Comparison of ENCODE assay signal across 17 mouse cellular contexts in the genomic region with DNA sequence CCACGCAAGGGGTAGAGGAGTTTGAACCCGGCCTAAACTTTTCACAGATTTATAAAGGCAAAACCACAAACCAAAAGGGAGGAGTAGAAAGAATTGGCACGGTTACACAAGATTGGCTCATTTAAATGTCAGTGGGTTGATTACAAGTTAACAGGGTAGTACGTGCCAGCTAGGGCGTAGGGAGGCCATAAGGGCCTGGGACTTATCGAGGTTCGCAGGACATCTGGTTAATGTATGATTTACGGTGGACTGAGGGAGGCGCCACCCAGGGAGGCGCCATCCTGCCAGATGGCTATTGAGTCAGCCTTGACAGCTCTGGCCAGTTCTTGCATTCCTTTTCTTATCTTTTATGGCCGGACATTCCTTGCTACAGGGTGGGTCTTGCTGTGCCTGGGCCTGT. TPM values are rescaled to one million over a fixed set of nuclear protein-coding genes. Genes with fewer than 3 reads are reported as not detected.
DNase-seq lines count a peak whose midpoint lies in the region; ATAC-seq lines count a peak whose summit lies in the region.
"Had no signal": no experiment of that assay in that cellular context is flagged by ENCODE, and none has a peak within 500 bp of the region (broad histone marks: within the 10 kb centered on the region; RNA-seq: fewer than 3 reads in every experiment).

No protein-coding gene starts in this region.

- H3K36me3 ChIP-seq in midbrain, embryonic 11.5 days (ENCODE audit: control insufficient read depth, insufficient read depth, low read length), result no peaks in the 10 kb centered on the region
- H3K36me3 ChIP-seq: embryonic facial prominence, embryonic 10.5 days; hindbrain, embryonic 15.5 days; liver, embryonic 13.5 days; neural tube, embryonic 13.5 days had no signal

- H3K4me1 ChIP-seq in midbrain, embryonic 11.5 days (ENCODE audit: control insufficient read depth, insufficient read depth, low read length), result no peaks in the 10 kb centered on the region
- H3K4me1 ChIP-seq: embryonic facial prominence, embryonic 10.5 days; forebrain, embryonic 13.5 days; hindbrain, embryonic 15.5 days; liver, embryonic 13.5 days; neural tube, embryonic 13.5 days had no signal

- no peak overlapping the region for H3K4me2 ChIP-seq in midbrain, embryonic 11.5 days
- H3K4me2 ChIP-seq: forebrain, embryonic 13.5 days; hindbrain, embryonic 15.5 days; liver, embryonic 13.5 days; neural tube, embryonic 13.5 days had no signal

- DNase-seq in adrenal gland, adult (ENCODE audit: inconsistent age in 2 of 2, low spot score in 1 of 2), result peak; percentile 9 to 31
- DNase-seq in adrenal gland, postnatal 4 days (ENCODE audit: low spot score in 2 of 2), result no peak
- DNase-seq in urinary bladder, adult 18-20 months (ENCODE audit: low spot score in 2 of 2), result peak; percentile 35 to 77
- no peak for DNase-seq in urinary bladder, postnatal 10 days (ENCODE audit: low spot score)
- DNase-seq in heart, postnatal 4 days, result peak; percentile 10
- no peak for DNase-seq in midbrain, embryonic 11.5 days (ENCODE audit: low spot score, missing footprints)
- DNase-seq in left cerebral cortex, adult 9 months (ENCODE audit: low spot score in 2 of 2), result no peak
- no peak for DNase-seq in left cerebral cortex, postnatal 4 days
- DNase-seq: liver, embryonic 13.5 days; right cerebral cortex, postnatal 25 days had no signal

- intact Hi-C loops in left cerebral cortex, postnatal 4 days (cut with DNase I), result no loop called here

- no peaks in the 10 kb centered on the region for H3K27me3 ChIP-seq in midbrain, embryonic 11.5 days (ENCODE audit: control insufficient read depth, insufficient read depth, low read length)
- H3K27me3 ChIP-seq: forebrain, embryonic 13.5 days; hindbrain, embryonic 15.5 days; liver, embryonic 13.5 days; neural tube, embryonic 13.5 days had no signal

- H3K27ac ChIP-seq in midbrain, embryonic 11.5 days (ENCODE audit: low read depth, low read length), result no peak overlapping the region
- H3K27ac ChIP-seq: embryonic facial prominence, embryonic 10.5 days; forebrain, embryonic 13.5 days; hindbrain, embryonic 15.5 days; left cerebral cortex, adult 2 months; liver, embryonic 13.5 days; neural tube, embryonic 13.5 days had no signal

- H3K9ac ChIP-seq in midbrain, embryonic 11.5 days (ENCODE audit: low read length), result no peak overlapping the region
- H3K9ac ChIP-seq: forebrain, embryonic 13.5 days; hindbrain, embryonic 15.5 days; liver, embryonic 13.5 days; neural tube, embryonic 13.5 days had no signal

- H3K9me3 ChIP-seq in midbrain, embryonic 11.5 days (ENCODE audit: control insufficient read depth, low read length), result no peaks in the 10 kb centered on the region
- H3K9me3 ChIP-seq: embryonic facial prominence, embryonic 10.5 days; hindbrain, embryonic 15.5 days; liver, embryonic 13.5 days; neural tube, embryonic 13.5 days had no signal

- H3K4me3 ChIP-seq in midbrain, embryonic 11.5 days (ENCODE audit: low read depth, low read length), result no peak overlapping the region
- H3K4me3 ChIP-seq: embryonic facial prominence, embryonic 10.5 days; forebrain, embryonic 13.5 days; hindbrain, embryonic 15.5 days; left cerebral cortex, adult 2 months; liver, embryonic 13.5 days; neural tube, embryonic 13.5 days had no signal

- no peak for ATAC-seq in midbrain, embryonic 11.5 days (ENCODE audit: low FRiP score)
- ATAC-seq: forebrain, embryonic 13.5 days had no signal

- WGBS in midbrain, embryonic 11.5 days, result 94% methylated on average over 11 of the region's 11 CpGs

RNA-seq across cellular contexts. Expression of gene Plcxd3, which starts 18.9 kb away (rescaled TPM):
- 1 to 10 TPM; 4.3 to 6.0 TPM for total RNA-seq in adrenal gland, postnatal 4 days (2021)
- total RNA-seq in heart, postnatal 4 days (2021), result under 1 TPM in 1 of 2 experiments, not detected in 1; 0.20 TPM
- polyA plus RNA-seq in midbrain, embryonic 11.5 days (2014; fragmentation: Nextera tagmentation; extraction: Ambion mirVana), result 16.6 and 19.8 TPM in 2 replicates
- total RNA-seq in left cerebral cortex, postnatal 4 days (2021), result 10 to 100 TPM; 43.6 to 48.2 TPM
- total RNA-seq: megakaryocyte-erythroid progenitor cell, adult 5-6 weeks had no signal
- polyA plus RNA-seq: testis, adult 2 months had no signal

Comparison
In these comparisons a context has a peak if more than half of its experiments do, and no peak if none do; other contexts are left out.
1. DNase-seq: peak in adrenal gland, adult (2 of 2), urinary bladder, adult 18-20 months (2 of 2) and heart, postnatal 4 days (single experiment); none in adrenal gland, postnatal 4 days (0 of 2), urinary bladder, postnatal 10 days (single experiment), midbrain, embryonic 11.5 days (single experiment), left cerebral cortex, adult 9 months (0 of 2) and left cerebral cortex, postnatal 4 days (single experiment).
2. RNA of gene Plcxd3, which starts 18.9 kb away (total RNA-seq): 43.6 to 48.2 TPM in left cerebral cortex, postnatal 4 days; 4.3 to 6.0 TPM in adrenal gland, postnatal 4 days and 0.20 TPM in heart, postnatal 4 days; every median in the first group is over 4 times any median in the second.